Mouse (Mus musculus): Measurements from ENCODE around the gene Tfpt.

Tfpt gene

DNA sequence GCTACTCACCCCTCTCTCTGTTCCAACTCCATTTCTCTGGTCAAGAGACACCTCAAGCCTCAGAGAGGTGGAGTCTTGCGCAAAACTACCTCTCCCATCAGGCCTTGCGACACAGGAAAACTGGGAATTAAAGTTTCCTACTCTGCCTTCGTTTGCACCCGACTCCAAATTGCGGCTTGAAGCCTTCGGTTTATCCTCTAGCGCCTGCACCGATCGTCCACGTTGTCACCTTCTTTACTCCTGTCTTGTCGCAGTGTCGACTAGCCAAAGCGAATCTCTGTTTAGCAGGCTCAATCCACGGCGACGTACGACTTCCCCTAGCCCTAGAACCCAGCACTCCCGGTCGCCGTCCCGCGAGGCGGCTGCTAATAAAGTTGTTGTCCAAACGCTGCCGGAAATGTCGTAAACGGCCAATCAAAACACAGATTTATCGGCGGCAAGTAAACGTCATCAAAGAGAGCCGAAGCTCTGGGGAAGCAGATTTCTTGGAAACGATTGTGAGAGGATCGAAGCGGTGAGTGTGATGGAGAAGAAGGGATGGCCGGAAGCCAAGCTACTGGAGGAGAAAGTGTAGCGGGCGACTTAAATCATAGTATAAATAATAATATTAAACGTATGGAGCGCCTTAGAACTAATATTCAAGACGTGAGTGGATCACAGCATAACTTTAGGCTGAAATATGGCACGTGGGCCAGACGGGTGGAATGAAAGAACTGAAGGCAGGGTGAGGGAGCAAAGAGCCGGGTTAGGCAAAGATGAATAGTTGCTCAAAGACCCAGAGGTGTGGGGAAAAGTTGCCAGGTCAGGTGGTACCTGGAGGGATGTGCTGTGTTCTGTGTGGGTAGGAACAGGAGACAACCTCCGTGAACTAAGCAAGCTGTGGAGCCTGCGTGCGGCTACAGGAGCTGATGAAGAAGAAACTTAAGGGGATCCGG, at the start of gene Tfpt, which contains the start of gene Prpf31:
Gene Tfpt, minus strand, starts transcription at position 387 of the 935 bp plus-strand sequence.
Gene Prpf31, plus strand, starts transcription at position 443 of the 935 bp plus-strand sequence.
- peak; percentile 87 to 89 for DNase-seq (ENCODE audit: low spot score in 2 of 2)

- DNase-seq (ENCODE audit: low spot score in 2 of 2), result no peak
Observed at GRCm38 (mm10) chr7:3677342-3677741, 47.6 kb upstream of the Tfpt start, which contains the start of gene Tmc4. TSS of gene Tmc4 (minus strand) at chr7:3677553.

DNA sequence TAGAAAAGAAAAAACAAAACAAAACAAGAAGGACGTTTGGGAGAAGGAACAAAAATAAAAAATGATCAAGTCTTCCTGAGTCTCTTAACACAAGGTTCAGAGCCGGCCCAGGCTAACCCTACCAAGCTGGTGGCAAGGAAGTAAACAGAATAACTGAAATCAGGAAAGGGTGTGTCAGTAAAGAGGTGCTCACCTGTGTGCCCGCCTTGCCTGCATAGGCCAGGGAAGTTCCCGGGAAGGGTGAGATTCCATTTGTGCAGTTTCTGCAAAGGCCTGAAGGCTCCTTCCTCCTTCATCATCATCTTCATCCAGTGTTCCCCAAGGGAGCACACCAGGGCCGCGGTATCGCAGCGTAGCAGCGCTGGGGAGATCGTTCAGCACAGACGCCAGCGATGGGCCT, 46.6 kb upstream of the Tfpt start:
- no peak for DNase-seq (ENCODE audit: low spot score in 2 of 2)

- DNase-seq (ENCODE audit: low spot score in 2 of 2), result no peak
Observed at GRCm38 (mm10) chr7:3675228-3675548, 45.5 kb upstream of the Tfpt start.

GRCm38 (mm10) chr7:3674507-3675227, 44.9 kb upstream of the Tfpt start:
- DNase-seq (ENCODE audit: low spot score in 2 of 2), result peak; percentile 65 to 85

GRCm38 (mm10) chr7:3666921-3667391, 37.2 kb upstream of the Tfpt start:
- DNase-seq (ENCODE audit: low spot score in 2 of 2), result no peak

DNA sequence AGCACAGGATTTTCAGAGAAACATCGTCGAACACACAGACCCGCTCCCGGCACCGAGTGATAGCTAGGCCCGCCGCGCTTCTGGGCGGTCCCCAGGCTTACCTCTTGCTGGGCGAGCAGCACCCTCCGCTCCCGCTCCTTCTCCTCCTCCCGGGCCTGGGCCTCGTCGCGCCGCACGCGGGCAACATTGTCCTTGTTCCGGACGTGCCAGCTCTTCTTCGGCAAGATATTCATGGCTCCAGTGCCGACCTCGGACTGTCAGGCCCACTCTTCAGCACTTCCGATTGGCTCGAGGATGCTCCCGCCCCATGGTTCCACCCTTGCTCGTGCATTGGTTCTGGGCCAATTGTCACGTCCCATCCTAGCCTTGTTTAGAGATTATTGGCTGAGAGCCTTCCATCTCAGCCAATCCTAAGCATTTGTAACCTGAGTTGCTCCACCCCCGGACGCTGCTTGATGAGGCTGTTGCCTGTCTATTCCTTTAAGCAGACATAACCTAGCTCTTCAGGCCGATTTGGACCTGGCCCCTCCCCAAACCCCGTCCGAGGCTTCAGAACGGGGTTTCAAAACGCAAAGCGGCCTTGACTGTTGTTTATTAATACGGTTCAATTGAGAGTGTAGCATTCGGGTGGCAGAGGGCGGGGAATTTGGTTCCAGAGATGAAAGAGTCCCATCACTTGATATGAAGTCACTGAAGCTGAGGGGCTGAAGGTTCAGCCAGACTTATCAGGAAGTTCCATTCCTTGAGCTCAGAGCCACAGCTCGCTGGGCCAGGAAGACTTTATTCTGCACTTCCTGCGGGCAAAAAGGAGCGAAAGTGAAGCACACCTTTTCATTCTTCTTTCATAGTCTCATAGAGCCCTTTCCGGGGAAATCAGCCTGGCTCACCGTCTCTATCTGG, 35.7 kb upstream of the Tfpt start, which contains the start of gene Leng1:
Gene Leng1, minus strand, starts transcription at position 626 of the 900 bp plus-strand sequence.
- peak; percentile 95 to 96 for DNase-seq (ENCODE audit: low spot score in 2 of 2)

DNA sequence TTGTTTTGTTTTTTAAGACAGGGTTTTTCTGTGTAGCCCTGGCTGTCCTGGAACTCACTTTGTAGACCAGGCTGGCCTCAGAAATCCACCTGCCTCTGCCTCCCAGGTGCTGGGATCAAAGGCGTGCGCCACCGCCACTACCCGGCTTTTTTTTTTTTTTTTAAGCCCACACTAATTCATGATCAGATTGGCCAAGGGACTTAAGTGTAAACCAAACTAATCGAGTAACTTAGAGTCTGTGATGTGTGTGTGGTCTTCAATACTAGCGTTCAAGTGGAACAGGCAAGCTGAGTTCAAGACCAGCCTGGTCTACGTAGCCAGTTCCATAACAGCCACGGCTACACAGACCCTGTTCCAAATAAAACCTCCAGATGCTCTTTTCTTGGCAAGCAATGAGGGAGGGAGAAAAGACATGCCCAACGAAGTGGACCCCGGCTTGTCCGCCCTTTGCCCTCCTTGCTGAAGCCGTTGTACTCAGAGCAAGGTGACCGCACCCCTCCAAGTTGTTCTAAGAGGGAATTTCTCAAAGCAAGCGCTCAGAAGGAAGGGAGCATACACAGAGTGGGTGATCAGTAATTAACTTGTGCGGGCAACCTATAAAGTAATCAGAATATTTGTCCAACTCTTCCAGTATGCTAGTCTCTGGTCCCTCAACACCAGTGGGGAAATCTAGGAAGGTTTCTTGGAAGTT, 34.9 kb upstream of the Tfpt start:
- DNase-seq (ENCODE audit: low spot score in 2 of 2), result no peak

DNA sequence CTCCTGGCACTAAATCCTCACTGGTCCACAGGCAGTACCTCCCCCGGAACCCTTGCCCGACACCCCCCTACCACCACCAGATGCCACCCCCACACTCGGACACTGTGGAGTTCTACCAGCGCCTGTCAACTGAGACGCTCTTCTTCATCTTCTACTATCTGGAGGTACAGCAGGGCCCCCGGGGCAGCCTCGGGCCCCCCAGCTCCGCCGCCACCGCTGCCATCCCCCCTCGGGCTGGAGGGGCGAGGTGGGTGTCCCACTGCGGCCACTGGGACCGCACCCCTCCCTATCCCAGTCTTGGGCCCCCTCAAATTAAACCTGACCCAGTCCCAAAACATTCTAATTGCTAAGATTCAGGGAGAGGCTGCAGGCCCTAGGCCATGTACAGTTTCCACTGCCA, 28.8 kb upstream of the Tfpt start:
- DNase-seq (ENCODE audit: low spot score in 2 of 2), result no peak

DNA sequence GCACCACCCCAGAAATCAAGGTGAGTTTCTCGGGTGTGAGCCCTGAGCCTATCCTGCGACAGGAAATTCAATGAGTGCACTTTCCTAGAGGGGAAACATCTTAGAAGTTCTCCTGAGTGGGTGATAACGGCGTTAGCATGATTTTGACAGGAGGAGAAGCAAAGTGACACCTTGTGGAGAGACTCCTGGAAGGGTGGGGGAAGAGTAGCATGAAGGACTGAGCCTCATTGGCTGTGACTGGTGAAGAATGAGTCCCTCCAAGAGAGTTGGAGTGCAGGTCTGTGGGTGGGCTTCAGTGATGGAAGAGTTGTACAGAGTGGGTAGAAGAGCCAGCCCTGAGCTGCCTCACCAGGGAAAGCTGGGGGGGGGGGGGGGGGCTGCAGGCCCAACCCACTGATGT, 27.2 kb upstream of the Tfpt start:
- DNase-seq (ENCODE audit: low spot score in 2 of 2), result no peak

DNA sequence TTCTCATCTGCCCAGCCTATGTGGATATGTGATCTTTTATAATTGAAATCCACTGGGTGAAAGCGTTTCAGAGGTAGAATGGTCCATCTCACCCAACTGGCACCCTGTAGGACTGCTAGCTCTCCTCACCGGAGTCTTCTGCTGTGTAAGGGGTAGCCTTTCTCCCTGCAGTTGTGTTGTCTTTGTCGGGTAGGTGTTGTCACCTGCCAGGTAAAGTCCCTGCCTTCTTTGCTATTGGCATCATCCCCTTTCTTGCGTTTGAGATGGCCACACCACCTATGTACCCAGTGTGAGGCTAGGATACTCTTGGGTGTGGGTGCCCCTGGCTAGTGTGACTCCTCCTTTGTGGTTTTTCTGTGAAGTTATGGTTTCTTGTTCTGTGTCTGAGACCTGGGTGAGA, 16.9 kb upstream of the Tfpt start:
- DNase-seq (ENCODE audit: low spot score in 2 of 2), result no peak

DNA sequence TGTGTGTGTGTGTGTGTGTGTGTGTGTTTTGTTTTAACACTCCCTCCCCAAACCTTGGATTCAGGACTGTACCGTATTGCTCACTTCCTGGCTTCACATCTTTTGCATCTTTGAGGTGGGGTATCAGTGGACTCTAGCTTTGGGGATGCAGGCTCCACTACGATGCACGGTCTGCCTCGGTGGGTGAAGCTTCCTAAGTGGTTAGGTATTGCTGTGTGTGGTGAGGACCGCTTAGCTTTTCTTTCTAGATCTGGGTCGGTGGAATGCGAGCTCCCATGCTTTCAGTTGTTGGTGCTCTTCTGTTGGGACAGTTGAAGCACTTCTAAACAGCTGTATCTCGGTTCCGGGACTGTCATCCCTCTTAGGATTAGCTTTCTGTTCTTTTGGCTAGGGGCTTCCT, 16.5 kb upstream of the Tfpt start:
- no peak for DNase-seq (ENCODE audit: low spot score in 2 of 2)

DNA sequence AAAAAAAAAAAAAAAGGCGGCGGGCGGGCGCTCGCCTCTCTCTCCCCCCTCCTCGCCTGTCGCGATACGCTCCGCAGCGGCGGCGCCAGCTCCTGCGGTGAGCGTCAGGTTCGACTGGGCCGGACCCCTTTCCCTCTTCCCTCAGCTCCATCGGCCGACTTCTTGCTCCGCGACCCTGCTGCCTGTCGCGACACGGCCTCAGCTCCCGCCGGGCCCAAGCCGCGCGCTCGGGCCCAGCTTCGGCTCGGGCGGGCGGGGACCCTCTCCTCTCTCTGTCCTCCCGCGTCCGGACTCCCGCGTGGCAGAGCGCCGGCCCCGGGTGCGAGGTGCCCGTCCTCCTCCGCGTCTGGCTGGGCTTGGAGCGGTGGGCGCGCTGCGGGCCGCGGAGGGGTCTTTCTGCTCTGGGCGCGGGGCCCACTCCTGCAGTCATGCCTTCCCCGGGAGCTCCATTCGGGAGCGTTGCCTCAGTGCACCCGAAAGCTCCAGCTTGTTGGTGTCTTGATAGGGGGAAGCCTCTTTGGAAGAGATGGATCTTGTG, 15.8 kb upstream of the Tfpt start:
- no peak for DNase-seq (ENCODE audit: low spot score in 2 of 2)

DNA sequence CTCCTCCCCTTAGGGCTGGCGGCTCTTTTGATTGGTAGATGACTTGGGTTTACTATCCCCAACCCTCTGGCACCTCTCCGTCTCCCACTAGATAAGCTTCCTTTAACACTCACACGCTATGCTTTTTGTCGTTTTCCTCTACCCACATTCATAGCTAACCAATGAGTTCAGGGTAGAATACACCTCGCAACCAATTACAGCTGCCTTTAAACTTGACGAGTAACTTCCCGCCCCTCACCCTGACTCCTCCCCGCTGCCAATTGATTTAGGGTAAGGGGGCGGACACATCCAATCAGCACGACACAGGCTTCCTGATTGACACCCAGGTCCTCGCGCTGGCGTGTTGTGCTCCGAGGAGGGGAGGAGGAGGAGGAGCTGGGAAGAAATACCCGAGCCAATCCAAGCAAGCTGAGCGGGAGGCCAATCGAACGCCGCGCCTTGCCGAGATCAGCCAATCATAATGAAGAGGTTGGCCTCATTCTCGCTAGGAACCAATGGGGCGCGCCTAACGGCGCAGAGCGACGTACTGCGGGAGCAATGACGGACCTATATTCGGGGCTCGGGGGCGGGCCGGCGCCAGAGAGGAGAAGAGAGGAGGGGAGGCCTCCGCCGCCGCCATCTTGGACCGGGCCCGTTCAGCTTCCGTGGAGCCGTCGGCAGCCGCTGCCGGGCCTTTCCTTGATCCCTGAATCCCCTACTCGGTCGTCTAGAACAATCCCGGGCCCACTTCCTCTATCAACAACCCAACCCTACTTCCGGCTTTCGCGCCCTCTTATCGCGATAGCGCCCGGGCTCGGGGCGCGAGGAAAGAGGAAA, 15.2 kb upstream of the Tfpt start, which contains the start of gene Cnot3:
Gene Cnot3, plus strand, starts transcription at position 597 of the 816 bp plus-strand sequence.
- peak; percentile 98 to 99 for DNase-seq (ENCODE audit: low spot score in 2 of 2)

GRCm38 (mm10) chr7:3644348-3644671, 14.6 kb upstream of the Tfpt start:
- no peak for DNase-seq (ENCODE audit: low spot score in 2 of 2)

GRCm38 (mm10) chr7:3643843-3644242, 14.1 kb upstream of the Tfpt start:
- DNase-seq (ENCODE audit: low spot score in 2 of 2), result no peak

GRCm38 (mm10) chr7:3643412-3643811, 13.7 kb upstream of the Tfpt start:
- DNase-seq (ENCODE audit: low spot score in 2 of 2), result no peak

DNA sequence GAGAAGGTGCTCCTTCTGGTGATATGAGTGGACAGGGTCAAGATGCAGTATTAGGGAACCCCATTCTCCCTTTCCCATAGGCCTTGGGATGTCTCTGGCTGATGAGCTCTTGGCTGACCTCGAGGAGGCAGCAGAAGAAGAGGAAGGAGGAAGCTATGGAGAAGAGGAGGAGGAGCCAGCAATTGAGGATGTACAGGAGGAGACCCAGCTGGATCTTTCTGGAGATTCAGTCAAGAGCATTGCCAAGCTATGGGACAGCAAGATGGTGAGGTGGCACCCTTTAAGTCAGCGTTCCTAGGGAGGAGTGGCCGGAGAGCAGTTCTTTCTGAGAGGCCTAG, 718 bp upstream of the Tfpt start:
- DNase-seq (ENCODE audit: low spot score in 2 of 2), result no peak

- no peak for DNase-seq (ENCODE audit: low spot score in 2 of 2)
Observed at GRCm38 (mm10) chr7:3629030-3629429, 699 bp downstream of the Tfpt start.
